Mouse (Mus musculus) midbrain, embryonic 12.5 days (tissue): ENCODE measurements around the gene Set. TPM values are rescaled to one million over a fixed set of nuclear protein-coding genes. Genes with fewer than 3 reads are reported as not detected.

Experiments used
- ATAC-seq: fragments of 200-750 bp; cut with Nextera tagmentation; 2 replicates; pipeline ENCODE4 v1.8.0; 2017; ENCODE audit warnings: low read depth, moderate TSS enrichment, moderate library complexity; ENCODE audit not compliant: low FRiP score
- H3K27ac ChIP-seq: fragments of 300-500 bp; sonication (generic); replicated peaks from 2 replicates; pipeline ENCODE4 v1.5.1; 2016; ENCODE audit warnings: mild to moderate bottlenecking
- H3K27me3 ChIP-seq: fragments of 300-500 bp; sonication (generic); 2 replicates; pipeline ENCODE4 v1.6.1; 2016; ENCODE audit warnings: mild to moderate bottlenecking
- H3K36me3 ChIP-seq: fragments of 300-500 bp; sonication (generic); 2 replicates; pipeline ENCODE4 v1.6.1; 2016
- H3K4me1 ChIP-seq: fragments of 300-500 bp; sonication (generic); 2 replicates; pipeline ENCODE4 v1.6.1; 2016
- H3K4me2 ChIP-seq: fragments of 300-500 bp; sonication (generic); replicated peaks from 2 replicates; pipeline ENCODE4 v1.6.1; 2016; ENCODE audit warnings: mild to moderate bottlenecking, moderate library complexity
- H3K4me3 ChIP-seq: fragments of 300-500 bp; sonication (generic); 2 replicates; pipeline ENCODE4 v1.5.1; 2016; ENCODE audit warnings: mild to moderate bottlenecking
- H3K9ac ChIP-seq: fragments of 300-500 bp; sonication (generic); replicated peaks from 2 replicates; pipeline ENCODE4 v1.6.1; 2016; ENCODE audit warnings: mild to moderate bottlenecking, moderate library complexity
- H3K9me3 ChIP-seq: fragments of 300-500 bp; sonication (generic); 2 replicates; pipeline ENCODE4 v1.6.1; 2016; ENCODE audit warnings: mild to moderate bottlenecking
- WGBS: fragments of 180-500 bp; shearing (Covaris S2); methylation state at CpG from one replicate; pipeline ENCODE4 v1.1.7; 2016; 5-methylcytosine and 5-hydroxymethylcytosine counted together
- polyA plus RNA-seq: library from polyadenylated mRNA; unstranded; fragments of >200 nt; fragmentation: Nextera tagmentation; extraction: Ambion mirVana; gene quantifications from 2 replicates; pipeline ENCODE4 v1.2.1, GENCODE M21; 2016

Set gene
- polyA plus RNA-seq, 1 experiment from 2014 or later = 627 TPM

- ATAC-seq = no peak
- peak overlapping the region; percentile 60 for H3K4me3 ChIP-seq
- H3K9ac ChIP-seq = peak overlapping the region; percentile 54
- no peaks in the 10 kb centered on the region for H3K36me3 ChIP-seq
- peaks cover 40% of the 10 kb centered on the region for H3K4me1 ChIP-seq
- under 1% methylated on average over 40 of the region's 40 CpGs for WGBS
- H3K27me3 ChIP-seq = no peaks in the 10 kb centered on the region
- peak overlapping the region; percentile 87 for H3K4me2 ChIP-seq
- peak overlapping the region; percentile 78 for H3K27ac ChIP-seq
- no peaks in the 10 kb centered on the region for H3K9me3 ChIP-seq
These were observed 5.3 kb downstream of the Set start for GRCm38 (mm10) chr2:30062249-30063093.

GRCm38 (mm10) chr2:30063235-30063634 is 6.1 kb downstream of the Set start:
- Histone ChIP-seq H3K4me1 (peaks cover 43% of the 10 kb centered on the region), H3K4me3 (peak overlapping the region; percentile 60), H3K9ac (peak overlapping the region; percentile 54), H3K27ac (peak overlapping the region; percentile 78), H3K9me3 (no peaks in the 10 kb centered on the region), H3K36me3 (peaks cover 3% of the 10 kb centered on the region), H3K27me3 (no peaks in the 10 kb centered on the region), H3K4me2 (peak overlapping the region; percentile 87)
- 4% methylated on average over 8 of the region's 8 CpGs for WGBS
- no peak for ATAC-seq

- Histone ChIP-seq H3K9ac (peak overlapping the region; percentile 54), H3K27ac (no peak overlapping the region)
These were observed 6.6 kb downstream of the Set start for GRCm38 (mm10) chr2:30063791-30064190.

GRCm38 (mm10) chr2:30064298-30064697 is 7.1 kb downstream of the Set start:
- Histone ChIP-seq H3K9me3 (no peaks in the 10 kb centered on the region), H3K27me3 (no peaks in the 10 kb centered on the region), H3K27ac (no peak overlapping the region), H3K4me1 (peaks cover 46% of the 10 kb centered on the region), H3K4me3 (peak overlapping the region; percentile 60; the same call in 1 of the 2 replicates), H3K36me3 (peaks cover 14% of the 10 kb centered on the region), H3K4me2 (peak overlapping the region; percentile 87), H3K9ac (no peak overlapping the region)
- 42% methylated on average over 3 of the region's 3 CpGs for WGBS
- no peak for ATAC-seq

More at GRCm38 (mm10) chr2:30063791-30064190, 6.6 kb downstream of the Set start:
- H3K4me3 ChIP-seq = peak overlapping the region; percentile 60
- no peaks in the 10 kb centered on the region for H3K27me3 ChIP-seq
- H3K4me2 ChIP-seq = peak overlapping the region; percentile 87
- H3K9me3 ChIP-seq = no peaks in the 10 kb centered on the region
- peaks cover 9% of the 10 kb centered on the region for H3K36me3 ChIP-seq
- H3K4me1 ChIP-seq = peaks cover 46% of the 10 kb centered on the region
- no peak for ATAC-seq
- WGBS = 24% methylated on average over 3 of the region's 3 CpGs

DNA sequence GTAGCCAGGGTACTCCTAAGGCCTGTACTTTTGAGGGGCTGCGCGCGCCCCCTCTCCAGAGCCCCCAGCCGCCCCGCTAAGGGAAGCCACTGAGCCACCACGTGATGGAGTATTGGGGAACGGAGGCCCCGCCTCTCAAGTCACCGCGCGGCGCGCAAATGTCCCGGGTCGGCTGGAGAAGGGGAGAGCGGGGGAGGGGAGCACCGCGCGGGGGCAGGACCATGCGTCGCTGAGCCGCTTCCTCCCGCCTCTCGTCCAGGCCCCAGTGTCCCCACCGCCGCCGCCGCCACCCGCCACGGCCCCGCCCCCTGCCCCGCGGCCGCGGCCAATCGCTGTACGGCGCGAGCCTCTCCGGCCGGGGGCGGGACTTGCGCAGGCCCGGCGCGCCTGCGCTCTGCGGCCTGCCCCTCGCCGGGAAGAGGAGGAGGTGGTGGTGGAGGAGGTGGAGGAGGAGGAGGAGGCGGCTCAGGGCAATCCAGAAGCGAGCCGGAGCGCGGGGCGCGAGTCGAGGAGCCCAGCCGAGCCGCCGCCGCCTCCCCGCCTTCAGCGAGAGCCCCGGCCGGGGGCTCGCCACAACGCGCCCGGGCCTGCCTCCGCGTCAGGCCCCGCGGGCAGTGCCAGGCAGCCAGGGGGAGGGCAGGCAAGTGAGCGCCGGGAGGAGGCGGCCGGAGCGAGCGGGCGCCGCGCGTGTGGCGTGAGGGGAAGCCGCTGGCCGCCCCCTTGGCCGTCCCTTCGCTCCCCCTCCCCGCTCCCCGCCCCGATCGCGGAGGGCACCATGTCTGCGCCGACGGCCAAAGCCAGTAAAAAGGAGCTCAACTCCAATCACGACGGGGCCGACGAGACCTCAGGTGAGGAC is 9.1 kb downstream of the Set start:
- peak overlapping the region; percentile 100 for H3K27ac ChIP-seq
- WGBS = under 1% methylated on average over 70 of the region's 101 CpGs
- peak; percentile 92 for ATAC-seq
- H3K36me3 ChIP-seq = peaks cover 29% of the 10 kb centered on the region
- no peaks in the 10 kb centered on the region for H3K9me3 ChIP-seq
- peak overlapping the region; percentile 100 for H3K4me3 ChIP-seq
- no peaks in the 10 kb centered on the region for H3K27me3 ChIP-seq
- H3K9ac ChIP-seq = peak overlapping the region; percentile 100
- H3K4me2 ChIP-seq = peak overlapping the region; percentile 74
- H3K4me1 ChIP-seq = peaks cover 42% of the 10 kb centered on the region

DNA sequence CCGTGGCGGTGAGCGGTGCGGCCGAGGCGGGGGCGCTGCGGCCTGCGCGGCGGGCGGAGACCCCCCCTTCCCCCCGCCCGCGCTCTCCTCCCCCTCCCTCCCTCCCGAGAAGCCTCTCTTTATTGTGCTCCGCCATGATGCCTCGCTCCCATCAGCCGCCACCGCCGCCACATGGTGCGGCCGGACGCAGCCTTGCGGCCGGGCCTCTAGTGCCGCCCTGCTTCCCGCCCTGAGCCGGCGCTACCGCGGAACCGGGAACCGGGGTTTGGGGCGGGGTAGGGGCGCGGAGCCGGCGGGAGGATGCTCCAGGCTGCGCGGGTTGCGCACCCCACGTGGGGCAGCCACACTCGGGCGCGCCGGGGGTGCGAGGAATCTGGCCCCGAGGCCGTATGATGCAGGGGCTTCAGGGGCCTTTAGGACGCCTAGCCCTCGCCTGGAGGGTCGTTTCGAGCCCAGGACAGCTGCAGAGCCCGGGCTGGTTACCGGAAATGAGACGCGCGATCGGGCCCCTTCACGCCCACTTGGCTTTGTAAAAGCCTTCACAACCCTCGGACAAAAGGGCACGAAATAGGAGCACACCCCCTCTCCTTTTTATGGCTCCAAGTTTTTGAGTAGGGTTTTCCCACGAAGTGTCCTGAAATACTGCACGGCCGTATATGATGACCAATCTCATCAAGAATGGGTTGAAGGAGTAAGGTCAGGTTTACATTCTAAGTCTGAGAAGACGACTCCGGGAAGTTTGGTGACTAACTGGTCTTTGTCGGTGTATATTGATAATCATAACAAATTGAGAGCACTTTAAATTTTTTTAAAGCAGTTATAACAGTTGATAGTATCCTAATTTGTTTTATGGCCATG is 10.1 kb downstream of the Set start:
- peak; percentile 36 for ATAC-seq
- H3K4me3 ChIP-seq = peak overlapping the region; percentile 100
- peaks cover 37% of the 10 kb centered on the region for H3K4me1 ChIP-seq
- H3K27ac ChIP-seq = peak overlapping the region; percentile 100
- peak overlapping the region; percentile 100 for H3K9ac ChIP-seq
- 1% methylated on average over 48 of the region's 69 CpGs for WGBS
- peak overlapping the region; percentile 74 for H3K4me2 ChIP-seq
- H3K9me3 ChIP-seq = no peaks in the 10 kb centered on the region
- H3K27me3 ChIP-seq = no peaks in the 10 kb centered on the region
- peaks cover 31% of the 10 kb centered on the region for H3K36me3 ChIP-seq

GRCm38 (mm10) chr2:30067962-30068361 is 10.8 kb downstream of the Set start:
- ATAC-seq = no peak
- WGBS = 33% methylated on average over 7 of the region's 7 CpGs
- Histone ChIP-seq H3K27me3 (no peaks in the 10 kb centered on the region), H3K4me2 (peak overlapping the region; percentile 74), H3K27ac (no peak overlapping the region; the same call in 1 of the 2 replicates), H3K36me3 (peaks cover 38% of the 10 kb centered on the region), H3K4me1 (peaks cover 34% of the 10 kb centered on the region), H3K9me3 (no peaks in the 10 kb centered on the region), H3K9ac (peak overlapping the region; percentile 100), H3K4me3 (peak overlapping the region; percentile 100)

GRCm38 (mm10) chr2:30072875-30073274 is 15.7 kb downstream of the Set start:
- Histone ChIP-seq H3K27ac (no peak overlapping the region), H3K4me2 (no peak overlapping the region), H3K9ac (no peak overlapping the region), H3K9me3 (no peaks in the 10 kb centered on the region), H3K36me3 (peaks cover 47% of the 10 kb centered on the region), H3K4me1 (peaks cover 8% of the 10 kb centered on the region), H3K4me3 (no peak overlapping the region), H3K27me3 (no peaks in the 10 kb centered on the region)
- ATAC-seq = no peak
- 75% methylated on average over 7 of the region's 7 CpGs for WGBS

DNA sequence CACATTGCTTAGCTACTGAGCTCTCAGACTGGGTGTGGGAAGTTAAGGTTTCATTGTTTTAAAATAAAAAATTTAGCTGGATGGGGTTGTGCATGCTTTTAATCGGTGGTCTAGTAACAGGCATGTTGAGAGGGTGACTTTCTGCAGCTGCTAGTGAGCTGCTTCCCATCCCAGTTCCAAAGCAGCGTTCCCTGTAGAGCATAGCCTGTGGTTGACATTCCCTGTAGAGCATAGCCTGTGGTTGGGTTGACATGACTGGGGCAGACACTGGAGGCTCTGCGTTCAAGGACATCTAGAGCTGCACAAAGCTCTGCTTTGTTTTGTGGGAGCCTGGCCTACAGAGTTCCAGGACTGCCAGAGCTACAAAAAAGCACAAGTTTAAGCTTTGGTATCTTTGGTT is 16.1 kb downstream of the Set start:
- WGBS = 81% methylated on average over 3 of the region's 3 CpGs
- Histone ChIP-seq H3K9ac (no peak overlapping the region), H3K4me1 (peaks cover 8% of the 10 kb centered on the region), H3K27ac (no peak overlapping the region), H3K36me3 (peaks cover 43% of the 10 kb centered on the region), H3K4me2 (no peak overlapping the region), H3K4me3 (no peak overlapping the region), H3K9me3 (no peaks in the 10 kb centered on the region), H3K27me3 (no peaks in the 10 kb centered on the region)
- no peak for ATAC-seq

- H3K27me3 ChIP-seq = no peaks in the 10 kb centered on the region
- WGBS = 94% methylated on average over 3 of the region's 3 CpGs
- no peak for ATAC-seq
These were observed 18.4 kb downstream of the Set start for GRCm38 (mm10) chr2:30075625-30076024.

GRCm38 (mm10) chr2:30076439-30076838 is 19.3 kb downstream of the Set start:
- ATAC-seq = no peak

More at GRCm38 (mm10) chr2:30075625-30076024, 18.4 kb downstream of the Set start:
- H3K4me1 ChIP-seq = peaks cover 10% of the 10 kb centered on the region
- H3K27ac ChIP-seq = no peak overlapping the region
- H3K4me2 ChIP-seq = no peak overlapping the region
- H3K4me3 ChIP-seq = no peak overlapping the region
- no peak overlapping the region for H3K9ac ChIP-seq
- H3K36me3 ChIP-seq = peaks cover 20% of the 10 kb centered on the region
- no peaks in the 10 kb centered on the region for H3K9me3 ChIP-seq

More at GRCm38 (mm10) chr2:30076439-30076838, 19.3 kb downstream of the Set start:
- no peak overlapping the region for H3K4me3 ChIP-seq
- H3K36me3 ChIP-seq = peaks cover 18% of the 10 kb centered on the region
- no peaks in the 10 kb centered on the region for H3K9me3 ChIP-seq
- no peaks in the 10 kb centered on the region for H3K27me3 ChIP-seq
- no peak overlapping the region for H3K4me2 ChIP-seq
- H3K4me1 ChIP-seq = peaks cover 10% of the 10 kb centered on the region
- H3K9ac ChIP-seq = no peak overlapping the region
- 92% methylated on average over 9 of the region's 9 CpGs for WGBS
- H3K27ac ChIP-seq = no peak overlapping the region
